ENCODE assay signal across 8 mouse cellular contexts in the genomic region with DNA sequence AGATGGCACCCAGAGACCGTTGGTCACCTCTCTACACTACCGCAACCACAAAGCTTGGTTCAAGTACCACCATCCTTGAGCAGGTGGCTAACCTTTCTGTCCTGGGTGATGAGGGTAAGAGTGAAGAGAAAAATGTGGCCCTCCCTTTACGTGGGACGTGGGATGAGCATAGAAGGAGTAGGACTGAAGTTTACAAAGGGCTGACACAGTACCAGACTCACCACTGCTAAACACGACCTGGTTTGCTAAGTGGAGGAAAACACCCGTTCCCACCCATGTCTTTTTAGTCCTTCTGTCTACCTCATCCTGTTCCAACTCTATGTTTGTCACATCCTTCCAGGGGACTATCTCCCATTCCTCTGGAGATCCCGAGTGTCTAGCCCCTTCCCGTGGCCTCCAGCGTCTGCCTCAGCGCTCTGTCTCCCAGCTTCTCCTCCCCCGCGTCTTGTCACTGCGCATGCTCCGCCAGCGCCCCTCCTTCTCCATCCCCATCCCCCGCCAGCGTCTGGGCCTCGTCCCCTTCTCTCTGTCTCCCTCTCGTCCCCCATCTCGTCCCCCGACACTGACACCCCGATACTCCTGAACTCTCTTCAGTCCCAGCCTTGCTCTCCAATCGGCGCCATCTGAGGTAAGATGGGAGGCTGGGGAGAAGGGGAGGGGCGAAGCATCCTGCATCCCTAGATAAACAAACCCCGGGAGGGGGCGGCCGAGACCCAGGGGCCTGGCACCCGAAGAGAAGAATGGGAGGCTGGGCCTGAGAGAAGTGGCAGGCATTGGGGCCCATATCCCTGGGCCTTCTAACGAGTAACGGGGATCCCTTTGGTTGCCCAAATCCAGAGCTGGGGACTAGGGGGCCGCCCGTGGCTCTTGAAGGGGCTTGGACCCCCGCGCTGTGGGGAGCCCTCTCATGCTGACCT. TPM values are rescaled to one million over a fixed set of nuclear protein-coding genes. Genes with fewer than 3 reads are reported as not detected.
DNase-seq lines count a peak whose midpoint lies in the region; ATAC-seq and TF ChIP-seq lines count a peak whose summit lies in the region.

Gene Clip3 (plus strand): TSS at position 514 of the 917 bp plus-strand sequence.

- peak within 1 kb of the TSS; percentile 27; the same call in 1 of the 2 replicates for H3K27ac ChIP-seq in kidney, embryonic 16.5 days (ENCODE audit: low read length)
- peak within 1 kb of the TSS; percentile 49 for H3K27ac ChIP-seq in intestine, embryonic 16.5 days (ENCODE audit: low read length)
- H3K27ac ChIP-seq in limb, embryonic 14.5 days (replicated peaks; ENCODE audit: low read depth, low read length) = peak within 1 kb of the TSS; percentile 52; the same call in 1 of the 2 replicates
- peak within 1 kb of the TSS; percentile 85 for H3K27ac ChIP-seq in neural tube, embryonic 13.5 days (replicated peaks)

- peak within 1 kb of the TSS; percentile 83 for H3K9ac ChIP-seq in kidney, embryonic 16.5 days (replicated peaks; ENCODE audit: low read length)
- peak within 1 kb of the TSS; percentile 78 for H3K9ac ChIP-seq in intestine, embryonic 16.5 days (ENCODE audit: low read depth, low read length)
- peak within 1 kb of the TSS; percentile 86 for H3K9ac ChIP-seq in limb, embryonic 14.5 days (ENCODE audit: low read depth, low read length, severe bottlenecking)
- H3K9ac ChIP-seq in neural tube, embryonic 13.5 days = peak within 1 kb of the TSS; percentile 95

- peak; percentile 33; the same call in 1 of the 2 replicates for TF ChIP-seq POLR2A in limb, embryonic 14.5 days (IDR thresholded peaks at IDR 0.05; ENCODE audit: borderline replicate concordance, extremely low read depth, insufficient read depth, insufficient read length)

- H3K9me3 ChIP-seq in kidney, embryonic 16.5 days (ENCODE audit: low read length) = no peaks in the 10 kb centered on the region
- no peaks in the 10 kb centered on the region for H3K9me3 ChIP-seq in intestine, embryonic 16.5 days (ENCODE audit: control insufficient read depth, low read length)
- H3K9me3 ChIP-seq in limb, embryonic 14.5 days (ENCODE audit: control insufficient read depth, low read length) = no peaks in the 10 kb centered on the region
- no peaks in the 10 kb centered on the region for H3K9me3 ChIP-seq in neural tube, embryonic 13.5 days

- ATAC-seq in kidney, embryonic 16.5 days (ENCODE audit: low FRiP score, low TSS enrichment) = peak; percentile 82
- ATAC-seq in intestine, embryonic 16.5 days = peak; percentile 76
- ATAC-seq in limb, embryonic 14.5 days (ENCODE audit: low FRiP score, low read depth) = peak; percentile 75
- ATAC-seq in neural tube, embryonic 13.5 days (ENCODE audit: low read depth) = peak; percentile 88

- peak within 1 kb of the TSS; percentile 74 for H3K4me3 ChIP-seq in kidney, embryonic 16.5 days (ENCODE audit: low read length)
- peak within 1 kb of the TSS; percentile 62 for H3K4me3 ChIP-seq in intestine, embryonic 16.5 days (ENCODE audit: low read length)
- H3K4me3 ChIP-seq in limb, embryonic 14.5 days (replicated peaks; ENCODE audit: low read length) = peak within 1 kb of the TSS; percentile 82
- H3K4me3 ChIP-seq in neural tube, embryonic 13.5 days = peak within 1 kb of the TSS; percentile 78

- DNase-seq in kidney, adult 11 months = no peak
- DNase-seq in embryo, embryonic 9.5 days (ENCODE audit: extremely low spot score) = peak; percentile 86
- peak; percentile 98 for DNase-seq in heart, adult 11 months
- DNase-seq in limb, embryonic 14.5 days (ENCODE audit: low spot score) = peak; percentile 82
- peak; percentile 35 to 51 for DNase-seq in thymus, postnatal 36 days

- H3K4me1 ChIP-seq in kidney, embryonic 16.5 days (ENCODE audit: insufficient read depth, low read length) = peaks cover 7% of the 10 kb centered on the region
- 0 out of 2 replicates have a peak, but pooled peaks cover 5% of the 10 kb centered on the region for H3K4me1 ChIP-seq in intestine, embryonic 16.5 days (ENCODE audit: control insufficient read depth, insufficient read depth, low read length)
- H3K4me1 ChIP-seq in limb, embryonic 14.5 days (ENCODE audit: control insufficient read depth, insufficient read depth, low read length) = peaks cover 14% of the 10 kb centered on the region
- H3K4me1 ChIP-seq in neural tube, embryonic 13.5 days (replicated peaks) = peaks cover 52% of the 10 kb centered on the region

- peaks cover 3% of the 10 kb centered on the region; the same call in 1 of the 2 replicates for H3K36me3 ChIP-seq in kidney, embryonic 16.5 days (ENCODE audit: insufficient read depth, low read length)
- no peaks in the 10 kb centered on the region for H3K36me3 ChIP-seq in intestine, embryonic 16.5 days (ENCODE audit: control insufficient read depth, insufficient read depth, low read length)
- H3K36me3 ChIP-seq in limb, embryonic 14.5 days (ENCODE audit: control insufficient read depth, insufficient read depth, low read length) = peaks cover 35% of the 10 kb centered on the region
- H3K36me3 ChIP-seq in neural tube, embryonic 13.5 days = peaks cover 32% of the 10 kb centered on the region

- H3K4me2 ChIP-seq in kidney, embryonic 16.5 days (replicated peaks; ENCODE audit: low read depth, low read length) = peak within 1 kb of the TSS; percentile 58
- H3K4me2 ChIP-seq in intestine, embryonic 16.5 days (ENCODE audit: low read depth, low read length) = peak within 1 kb of the TSS; percentile 59
- peak within 1 kb of the TSS; percentile 70 for H3K4me2 ChIP-seq in limb, embryonic 14.5 days (replicated peaks; ENCODE audit: low read depth, low read length, severe bottlenecking)
- peak within 1 kb of the TSS; percentile 89 for H3K4me2 ChIP-seq in neural tube, embryonic 13.5 days

- 7% methylated on average over 34 of the region's 35 CpGs for WGBS in kidney, embryonic 16.5 days
- WGBS in intestine, embryonic 16.5 days = 8% methylated on average over 34 of the region's 35 CpGs
- 7% methylated on average over 33 of the region's 35 CpGs for WGBS in limb, embryonic 14.5 days
- 7% methylated on average over 35 of the region's 35 CpGs for WGBS in neural tube, embryonic 13.5 days

- H3K27me3 ChIP-seq in kidney, embryonic 16.5 days (ENCODE audit: insufficient read depth, low read length) = no peaks in the 10 kb centered on the region
- no peaks in the 10 kb centered on the region for H3K27me3 ChIP-seq in intestine, embryonic 16.5 days (replicated peaks; ENCODE audit: control insufficient read depth, insufficient read depth, low read length)
- H3K27me3 ChIP-seq in limb, embryonic 14.5 days (ENCODE audit: control insufficient read depth, insufficient read depth, low read length) = no peaks in the 10 kb centered on the region
- no peaks in the 10 kb centered on the region for H3K27me3 ChIP-seq in neural tube, embryonic 13.5 days

RNA-seq across cellular contexts. Expression of gene Clip3, which starts in this region (rescaled TPM):
- 27.2 and 45.3 TPM in 2 replicates for polyA plus RNA-seq in kidney, embryonic 16.5 days (2015; fragmentation: Nextera tagmentation; extraction: Ambion mirVana)
- polyA plus RNA-seq in intestine, embryonic 16.5 days (2015; fragmentation: Nextera tagmentation; extraction: Ambion mirVana) = 20.9 and 22.1 TPM in 2 replicates
- 106 and 122 TPM in 2 replicates for polyA plus RNA-seq in limb, embryonic 14.5 days (2012; rRNA removed)
- polyA plus RNA-seq in limb, embryonic 14.5 days (2014; fragmentation: Nextera tagmentation; extraction: Ambion mirVana) = 55.1 and 56.7 TPM in 2 replicates
- 103 and 113 TPM in 2 replicates for polyA plus RNA-seq in neural tube, embryonic 13.5 days (2015; fragmentation: Nextera tagmentation; extraction: Ambion mirVana)

Comparison
In these comparisons a context has a peak if more than half of its experiments do, and no peak if none do; other contexts are left out.
1. H3K27ac ChIP-seq: peak in every context shown above with its lines; median percentile 85 in neural tube, embryonic 13.5 days; 52 in limb, embryonic 14.5 days; 49 in intestine, embryonic 16.5 days; 27 in kidney, embryonic 16.5 days.